Mouse (Mus musculus) thymus, adult 2 months (tissue): ENCODE measurements at regions not wholly inside any gene's neighbourhood (a gene's known extent, or its start where the extent isn't known, plus 50 kb on each side); places are given as distances from the start of the nearest gene placed in this dataset.

Source experiments
- CTCF ChIP-seq: fragments of 200-500 bp; IDR thresholded peaks from 2 replicates; pipeline ENCODE4 v1.5.1; 2012; ENCODE audit warnings: mild to moderate bottlenecking, control low read depth, low read length, moderate library complexity, borderline replicate concordance; ENCODE audit not compliant: control insufficient read depth, poor library complexity, insufficient read depth; ENCODE audit errors: extremely low read depth
- POLR2A ChIP-seq: fragments of 200-500 bp; IDR thresholded peaks from 2 replicates; pipeline ENCODE4 v1.6.1; 2012; ENCODE audit warnings: mild to moderate bottlenecking, low read length, control low read depth, moderate library complexity; ENCODE audit not compliant: control insufficient read depth, poor library complexity, insufficient read depth; ENCODE audit errors: extremely low read depth

- no peak for TF ChIP-seq CTCF
- TF ChIP-seq POLR2A: no peak
Observed at GRCm38 (mm10) chr8:80185286-80185685, 127.5 kb upstream of the Hhip start.
